Mouse (Mus musculus) midbrain, embryonic 13.5 days (tissue): ENCODE data around the gene Faap20. TPM values are rescaled to one million over a fixed set of nuclear protein-coding genes. Genes with fewer than 3 reads are reported as not detected.
A peak's percentile ranks its signal among the peaks of the same experiment; 100 is the strongest.

Experiments
- ATAC-seq: fragments of 200-750 bp; cut with Nextera tagmentation; 2 replicates; pipeline ENCODE4 v1.8.0; 2017; ENCODE audit warnings: mild to moderate bottlenecking, moderate TSS enrichment, moderate library complexity
- H3K27ac ChIP-seq: fragments of 300-500 bp; sonication (generic); 2 replicates; pipeline ENCODE4 v1.5.1; 2015; ENCODE audit warnings: inconsistent platforms, mild to moderate bottlenecking, moderate library complexity
- H3K27me3 ChIP-seq: fragments of 300-500 bp; sonication (generic); 2 replicates; pipeline ENCODE4 v1.6.1; 2015; ENCODE audit warnings: mild to moderate bottlenecking, inconsistent platforms
- H3K36me3 ChIP-seq: fragments of 300-500 bp; sonication (generic); 2 replicates; pipeline ENCODE4 v1.6.1; 2015; ENCODE audit warnings: mild to moderate bottlenecking, inconsistent platforms
- H3K4me1 ChIP-seq: fragments of 300-500 bp; sonication (generic); replicated peaks from 2 replicates; pipeline ENCODE4 v1.6.1; 2015; ENCODE audit warnings: inconsistent platforms
- H3K4me2 ChIP-seq: fragments of 300-500 bp; sonication (generic); replicated peaks from 2 replicates; pipeline ENCODE4 v1.6.1; 2015; ENCODE audit warnings: moderate library complexity, mild to moderate bottlenecking, inconsistent platforms
- H3K4me3 ChIP-seq: fragments of 300-500 bp; sonication (generic); replicated peaks from 2 replicates; pipeline ENCODE4 v1.5.1; 2015; ENCODE audit warnings: mild to moderate bottlenecking, inconsistent platforms
- H3K9ac ChIP-seq: fragments of 300-500 bp; sonication (generic); replicated peaks from 2 replicates; pipeline ENCODE4 v1.6.1; 2015; ENCODE audit warnings: mild to moderate bottlenecking, inconsistent platforms
- H3K9me3 ChIP-seq: fragments of 300-500 bp; sonication (generic); 2 replicates; pipeline ENCODE4 v1.6.1; 2016; ENCODE audit warnings: mild to moderate bottlenecking, inconsistent platforms
- WGBS: fragments of 180-500 bp; shearing (Covaris S2); methylation state at CpG from one replicate; pipeline ENCODE4 v1.1.7; 2015; 5-methylcytosine and 5-hydroxymethylcytosine counted together
- polyA plus RNA-seq: library from polyadenylated mRNA; unstranded; fragments of >200 nt; fragmentation: Nextera tagmentation; extraction: Ambion mirVana; gene quantifications from 2 replicates; pipeline ENCODE4 v1.2.1, GENCODE M21; 2015

The Faap20 gene
- polyA plus RNA-seq, 1 experiment from 2014 or later = 92.7 TPM

- Histone ChIP-seq H3K4me1 (peaks cover 32% of the 10 kb centered on the region), H3K9me3 (no peaks in the 10 kb centered on the region), H3K27ac (no peak overlapping the region), H3K4me2 (no peak overlapping the region), H3K4me3 (no peak overlapping the region), H3K36me3 (peaks cover 8% of the 10 kb centered on the region; the same call in 1 of the 2 replicates), H3K9ac (no peak overlapping the region), H3K27me3 (no peaks in the 10 kb centered on the region)
- 95% methylated on average over 8 of the region's 8 CpGs for WGBS
- no peak for ATAC-seq
Observed at GRCm38 (mm10) chr4:155281652-155282051, 32.0 kb downstream of the Faap20 start.

GRCm38 (mm10) chr4:155282231-155282630 is 32.6 kb downstream of the Faap20 start:
- Histone ChIP-seq H3K9ac (no peak overlapping the region), H3K4me3 (no peak overlapping the region), H3K36me3 (peaks cover 12% of the 10 kb centered on the region; the same call in 1 of the 2 replicates), H3K27ac (no peak overlapping the region; the same call in 1 of the 2 replicates), H3K4me2 (no peak overlapping the region), H3K4me1 (peaks cover 30% of the 10 kb centered on the region), H3K27me3 (no peaks in the 10 kb centered on the region), H3K9me3 (no peaks in the 10 kb centered on the region)
- ATAC-seq = no peak
- 46% methylated on average over 6 of the region's 6 CpGs for WGBS

- ATAC-seq = no peak
- Histone ChIP-seq H3K36me3 (peaks cover 16% of the 10 kb centered on the region; the same call in 1 of the 2 replicates), H3K4me1 (peaks cover 30% of the 10 kb centered on the region), H3K27me3 (no peaks in the 10 kb centered on the region), H3K4me2 (no peak overlapping the region), H3K9ac (no peak overlapping the region; the same call in 1 of the 2 replicates), H3K27ac (0 out of 2 replicates have a peak overlapping the region, but pooled peaks have one; percentile 32), H3K9me3 (no peaks in the 10 kb centered on the region), H3K4me3 (no peak overlapping the region)
- 56% methylated on average over 11 of the region's 11 CpGs for WGBS
Observed at GRCm38 (mm10) chr4:155283001-155283503, 33.5 kb downstream of the Faap20 start.

- no peaks in the 10 kb centered on the region for H3K27me3 ChIP-seq
- H3K4me2 ChIP-seq = no peak overlapping the region
- H3K9me3 ChIP-seq = no peaks in the 10 kb centered on the region
- no peak overlapping the region; the same call in 1 of the 2 replicates for H3K9ac ChIP-seq
- no peak for ATAC-seq
- 0 out of 2 replicates have a peak overlapping the region, but pooled peaks have one; percentile 32 for H3K27ac ChIP-seq
- peaks cover 20% of the 10 kb centered on the region for H3K36me3 ChIP-seq
- no peak overlapping the region for H3K4me3 ChIP-seq
- H3K4me1 ChIP-seq = peaks cover 30% of the 10 kb centered on the region
- 77% methylated on average over 9 of the region's 9 CpGs for WGBS
Observed at GRCm38 (mm10) chr4:155283585-155283984, 34.0 kb downstream of the Faap20 start.

- Histone ChIP-seq H3K4me3 (no peak overlapping the region), H3K9ac (no peak overlapping the region), H3K27me3 (no peaks in the 10 kb centered on the region), H3K27ac (no peak overlapping the region), H3K4me2 (no peak overlapping the region), H3K9me3 (no peaks in the 10 kb centered on the region), H3K36me3 (peaks cover 32% of the 10 kb centered on the region), H3K4me1 (peaks cover 30% of the 10 kb centered on the region)
- no peak for ATAC-seq
- WGBS = 72% methylated on average over 15 of the region's 15 CpGs
Observed at GRCm38 (mm10) chr4:155284521-155285379, 35.1 kb downstream of the Faap20 start.

- Histone ChIP-seq H3K4me1 (peaks cover 20% of the 10 kb centered on the region), H3K27ac (no peak overlapping the region), H3K27me3 (no peaks in the 10 kb centered on the region), H3K9ac (no peak overlapping the region), H3K4me3 (no peak overlapping the region), H3K9me3 (no peaks in the 10 kb centered on the region), H3K4me2 (no peak overlapping the region), H3K36me3 (peaks cover 36% of the 10 kb centered on the region)
- ATAC-seq = no peak
- WGBS = 94% methylated on average over 4 of the region's 4 CpGs
Observed at GRCm38 (mm10) chr4:155286090-155286489, 36.5 kb downstream of the Faap20 start.

- Histone ChIP-seq H3K9me3 (no peaks in the 10 kb centered on the region), H3K27ac (no peak overlapping the region), H3K4me3 (no peak overlapping the region), H3K4me1 (peaks cover 8% of the 10 kb centered on the region), H3K36me3 (peaks cover 40% of the 10 kb centered on the region), H3K4me2 (no peak overlapping the region), H3K27me3 (no peaks in the 10 kb centered on the region), H3K9ac (no peak overlapping the region)
- no peak for ATAC-seq
- WGBS = 92% methylated on average over 11 of the region's 11 CpGs
Observed at GRCm38 (mm10) chr4:155287713-155288112, 38.1 kb downstream of the Faap20 start.

GRCm38 (mm10) chr4:155288586-155288985 is 39.0 kb downstream of the Faap20 start:
- no peak overlapping the region for H3K9ac ChIP-seq
- no peaks in the 10 kb centered on the region for H3K9me3 ChIP-seq
- H3K27me3 ChIP-seq = no peaks in the 10 kb centered on the region
- no peak overlapping the region for H3K4me3 ChIP-seq
- H3K4me1 ChIP-seq = no peaks in the 10 kb centered on the region; the same call in 1 of the 2 replicates
- H3K4me2 ChIP-seq = no peak overlapping the region
- H3K27ac ChIP-seq = no peak overlapping the region
- peaks cover 44% of the 10 kb centered on the region for H3K36me3 ChIP-seq
- WGBS = 92% methylated on average over 1 of the region's 1 CpGs
- no peak for ATAC-seq

GRCm38 (mm10) chr4:155290045-155290444 is 40.4 kb downstream of the Faap20 start:
- 92% methylated on average over 7 of the region's 7 CpGs for WGBS
- Histone ChIP-seq H3K27me3 (no peaks in the 10 kb centered on the region), H3K4me2 (no peak overlapping the region), H3K27ac (no peak overlapping the region), H3K9me3 (no peaks in the 10 kb centered on the region), H3K4me1 (no peaks in the 10 kb centered on the region), H3K4me3 (no peak overlapping the region), H3K36me3 (peaks cover 36% of the 10 kb centered on the region), H3K9ac (no peak overlapping the region)
- no peak for ATAC-seq

GRCm38 (mm10) chr4:155292863-155293262 is 43.3 kb downstream of the Faap20 start:
- peaks cover 29% of the 10 kb centered on the region for H3K36me3 ChIP-seq
- no peak overlapping the region for H3K4me2 ChIP-seq
- WGBS = 92% methylated on average over 10 of the region's 10 CpGs
- no peak overlapping the region for H3K4me3 ChIP-seq
- no peak for ATAC-seq
- H3K9ac ChIP-seq = no peak overlapping the region
- H3K4me1 ChIP-seq = no peaks in the 10 kb centered on the region
- H3K9me3 ChIP-seq = no peaks in the 10 kb centered on the region
- no peaks in the 10 kb centered on the region for H3K27me3 ChIP-seq
- no peak overlapping the region for H3K27ac ChIP-seq

GRCm38 (mm10) chr4:155294381-155294780 is 44.8 kb downstream of the Faap20 start:
- no peaks in the 10 kb centered on the region for H3K27me3 ChIP-seq
- H3K4me1 ChIP-seq = no peaks in the 10 kb centered on the region
- H3K27ac ChIP-seq = no peak overlapping the region
- H3K36me3 ChIP-seq = peaks cover 16% of the 10 kb centered on the region
- ATAC-seq = no peak
- no peak overlapping the region for H3K9ac ChIP-seq
- no peaks in the 10 kb centered on the region for H3K9me3 ChIP-seq
- no peak overlapping the region for H3K4me3 ChIP-seq
- no peak overlapping the region for H3K4me2 ChIP-seq
- 95% methylated on average over 14 of the region's 14 CpGs for WGBS

GRCm38 (mm10) chr4:155295026-155295590 is 45.5 kb downstream of the Faap20 start:
- no peak for ATAC-seq
- WGBS = 82% methylated on average over 10 of the region's 10 CpGs
- no peak overlapping the region for H3K9ac ChIP-seq
- H3K9me3 ChIP-seq = no peaks in the 10 kb centered on the region
- peaks cover 9% of the 10 kb centered on the region for H3K36me3 ChIP-seq
- H3K27me3 ChIP-seq = no peaks in the 10 kb centered on the region
- H3K4me3 ChIP-seq = no peak overlapping the region
- H3K27ac ChIP-seq = no peak overlapping the region
- no peak overlapping the region for H3K4me2 ChIP-seq
- no peaks in the 10 kb centered on the region for H3K4me1 ChIP-seq
